Mouse (Mus musculus) thymus, postnatal 25 days (tissue): ENCODE data around the gene Nuak1.

Source experiments
- DNase-seq: peaks from one replicate; pipeline ENCODE4 v3.0.0; 2022

Nuak1 gene

DNA sequence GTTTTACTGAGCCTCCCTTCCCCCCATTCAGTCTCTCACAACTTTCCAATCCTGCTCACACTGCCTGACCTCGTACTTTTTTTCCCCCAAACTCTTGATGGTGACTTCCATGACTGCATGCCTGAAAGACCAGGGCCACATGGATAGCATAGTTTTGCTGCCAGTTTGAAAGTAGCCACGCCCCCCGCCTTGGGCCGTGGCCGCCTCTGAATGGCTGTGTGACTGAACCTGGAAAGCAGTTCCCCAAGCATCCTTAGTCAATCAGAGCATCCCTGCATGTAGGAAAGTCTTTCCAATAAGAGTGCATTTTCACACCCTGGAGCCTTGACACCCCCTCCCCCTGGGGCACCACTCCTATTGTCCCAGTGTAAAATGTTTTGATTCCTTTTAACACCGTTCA is 116.4 kb downstream of the Nuak1 start:
- DNase-seq = no peak
